Comparison of ENCODE assay signal across 7 mouse cellular contexts in the genomic region with DNA sequence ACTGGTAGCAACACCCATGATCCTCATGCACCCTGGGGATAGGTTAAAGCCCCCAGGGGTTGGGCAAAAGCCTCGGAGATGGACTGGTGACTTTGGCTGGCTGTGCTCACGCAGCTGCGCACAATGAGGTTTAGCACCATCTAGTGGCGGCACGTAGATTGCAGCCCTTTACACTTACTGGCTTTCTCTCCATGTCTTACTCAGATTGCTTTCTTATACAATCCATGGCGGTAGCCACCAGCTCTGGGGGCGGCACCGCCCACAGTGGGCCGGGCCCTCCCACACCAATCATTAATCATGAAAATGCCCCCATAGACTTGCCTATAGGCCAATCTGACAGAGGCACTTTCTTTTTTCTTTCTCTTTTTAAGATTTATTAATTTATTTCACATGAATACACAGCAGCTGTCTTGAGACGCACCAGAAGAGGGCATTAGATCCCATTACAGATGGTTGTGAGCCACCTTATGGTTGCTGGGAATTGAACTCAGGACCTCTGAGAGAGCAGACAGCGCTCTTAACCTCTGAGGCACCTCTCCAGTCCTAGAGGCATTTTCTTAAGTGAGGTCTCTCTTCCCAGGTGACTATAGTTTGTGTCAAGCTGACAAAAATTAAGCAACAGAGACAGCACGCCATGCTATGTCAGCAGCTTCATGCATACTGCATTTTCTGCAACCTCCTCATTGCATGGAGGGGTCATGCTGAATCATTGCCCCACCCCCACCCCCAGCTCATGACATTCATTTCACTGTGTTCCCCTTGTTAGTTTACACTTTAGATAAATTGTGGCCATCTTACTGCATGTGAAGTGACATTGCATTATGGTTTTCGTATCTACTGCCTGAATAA. TPM values are rescaled to one million over a fixed set of nuclear protein-coding genes. Genes with fewer than 3 reads are reported as not detected.
DNase-seq lines count a peak whose midpoint lies in the region; ATAC-seq and TF ChIP-seq lines count a peak whose summit lies in the region.

No protein-coding gene starts in this region.

- WGBS in embryonic facial prominence, embryonic 14.5 days: 34% methylated on average over 11 of the region's 13 CpGs
- 28% methylated on average over 13 of the region's 13 CpGs for WGBS in kidney, adult 2 months
- 29% methylated on average over 12 of the region's 13 CpGs for WGBS in midbrain, embryonic 10.5 days

- H3K4me1 ChIP-seq in embryonic facial prominence, embryonic 14.5 days (ENCODE audit: control insufficient read depth, insufficient read depth, low read length): no peaks in the 10 kb centered on the region
- H3K4me1 ChIP-seq in kidney, adult 2 months (ENCODE audit: control insufficient read depth, insufficient read depth, low read length): no peaks in the 10 kb centered on the region
- 0 out of 2 replicates have a peak, but pooled peaks cover 2% of the 10 kb centered on the region for H3K4me1 ChIP-seq in midbrain, embryonic 10.5 days

- peak; percentile 97 for ATAC-seq in embryonic facial prominence, embryonic 14.5 days (ENCODE audit: low read depth)

- no peak for TF ChIP-seq POLR2A in kidney, adult 2 months (IDR thresholded peaks at IDR 0.05; ENCODE audit: low read depth, low read length)

- H3K9me3 ChIP-seq in embryonic facial prominence, embryonic 14.5 days (ENCODE audit: control insufficient read depth, low read length): no peaks in the 10 kb centered on the region
- H3K9me3 ChIP-seq in midbrain, embryonic 10.5 days (replicated peaks): no peaks in the 10 kb centered on the region

- TF ChIP-seq CTCF in kidney, adult 2 months (conservative IDR thresholded peaks at IDR 0.05; ENCODE audit: insufficient read depth, insufficient read length, low read depth, low read length): peak; percentile 27

- no peaks in the 10 kb centered on the region for H3K27me3 ChIP-seq in embryonic facial prominence, embryonic 14.5 days (replicated peaks; ENCODE audit: control insufficient read depth, insufficient read depth, low read length)
- no peaks in the 10 kb centered on the region for H3K27me3 ChIP-seq in kidney, adult 2 months (replicated peaks; ENCODE audit: control insufficient read depth, insufficient read depth, low read length)
- 0 out of 2 replicates have a peak, but pooled peaks cover 7% of the 10 kb centered on the region for H3K27me3 ChIP-seq in midbrain, embryonic 10.5 days (ENCODE audit: low read depth, poor library complexity, severe bottlenecking)

- intact Hi-C loops in left cerebral cortex, postnatal 36 days (cut with DNase I): no loop called here

- 0 out of 2 replicates have a peak overlapping the region, but pooled peaks have one; percentile 17 for H3K4me3 ChIP-seq in embryonic facial prominence, embryonic 14.5 days (ENCODE audit: low read depth, low read length)
- no peak overlapping the region for H3K4me3 ChIP-seq in kidney, adult 2 months (ENCODE audit: insufficient read depth, low read depth, low read length)
- 0 out of 2 replicates have a peak overlapping the region, but pooled peaks have one; percentile 16 for H3K4me3 ChIP-seq in midbrain, embryonic 10.5 days

- no peak overlapping the region for H3K27ac ChIP-seq in embryonic facial prominence, embryonic 14.5 days (replicated peaks; ENCODE audit: low read depth, low read length)
- H3K27ac ChIP-seq in kidney, adult 2 months (ENCODE audit: insufficient read depth, low read depth, low read length): no peak overlapping the region
- H3K27ac ChIP-seq in midbrain, embryonic 10.5 days (replicated peaks): no peak overlapping the region

- no peaks in the 10 kb centered on the region for H3K36me3 ChIP-seq in embryonic facial prominence, embryonic 14.5 days (ENCODE audit: control insufficient read depth, insufficient read depth, low read length)
- H3K36me3 ChIP-seq in kidney, adult 2 months (ENCODE audit: control insufficient read depth, insufficient read depth, low read length): no peaks in the 10 kb centered on the region
- no peaks in the 10 kb centered on the region for H3K36me3 ChIP-seq in midbrain, embryonic 10.5 days

- H3K9ac ChIP-seq in embryonic facial prominence, embryonic 14.5 days (ENCODE audit: low read depth, low read length): no peak overlapping the region

- H3K4me2 ChIP-seq in embryonic facial prominence, embryonic 14.5 days (ENCODE audit: low read depth, low read length): no peak overlapping the region

- DNase-seq in adrenal gland, postnatal 25 days: peak; percentile 53
- DNase-seq in embryonic facial prominence, embryonic 14.5 days (ENCODE audit: low spot score): peak; percentile 79
- peak; percentile 59 to 68 for DNase-seq in heart, adult 9 months (ENCODE audit: low spot score in 2 of 2)
- DNase-seq in kidney, adult 2 months: peak; percentile 73
- DNase-seq in left cerebral cortex, postnatal 36 days (ENCODE audit: low spot score in 2 of 2): peak; percentile 66 to 67
- peak; percentile 77 for DNase-seq in midbrain, embryonic 10.5 days (ENCODE audit: low spot score)
- DNase-seq in skeletal muscle tissue, adult 2 months (ENCODE audit: low read depth, low spot score): peak; percentile 50

RNA-seq across cellular contexts. Expression of a gene that starts 35.9 kb away (rescaled TPM):
- total RNA-seq in adrenal gland, postnatal 25 days (2021): 5.9 and 6.3 TPM in 2 replicates
- 9.7 and 12.4 TPM in 2 replicates for polyA plus RNA-seq in embryonic facial prominence, embryonic 14.5 days (2014; fragmentation: Nextera tagmentation; extraction: Ambion mirVana)
- 2.1 and 2.3 TPM in 2 replicates for polyA plus RNA-seq in kidney, adult 2 months (2012; rRNA removed)
- 10 to 100 TPM; 13.7 to 25.6 TPM for total RNA-seq in left cerebral cortex, postnatal 36 days (2021)
- polyA plus RNA-seq in midbrain, embryonic 10.5 days (2016; fragmentation: Nextera tagmentation; extraction: Ambion mirVana): 11.8 and 11.9 TPM in 2 replicates
